Mouse (Mus musculus) liver, embryonic 13.5 days (tissue): ENCODE data around the gene Tmed8. TPM values are rescaled to one million over a fixed set of nuclear protein-coding genes. Genes with fewer than 3 reads are reported as not detected.

Experiments
- ATAC-seq: fragments of 200-750 bp; cut with Nextera tagmentation; 2 replicates; pipeline ENCODE4 v1.8.0; 2017; ENCODE audit warnings: low read depth, mild to moderate bottlenecking, moderate number of reproducible peaks, moderate library complexity
- DNase-seq: peaks from one replicate; pipeline ENCODE4 v3.0.0; 2022
- H3K27ac ChIP-seq: fragments of 300-500 bp; sonication (generic); 2 replicates; pipeline ENCODE4 v1.5.1; 2015; ENCODE audit warnings: moderate library complexity, mild to moderate bottlenecking, inconsistent platforms
- H3K27me3 ChIP-seq: fragments of 300-500 bp; sonication (generic); 2 replicates; pipeline ENCODE4 v1.6.1; 2015; ENCODE audit warnings: mild to moderate bottlenecking, inconsistent platforms
- H3K36me3 ChIP-seq: fragments of 300-500 bp; sonication (generic); 2 replicates; pipeline ENCODE4 v1.6.1; 2015; ENCODE audit warnings: mild to moderate bottlenecking, inconsistent platforms
- H3K4me1 ChIP-seq: fragments of 300-500 bp; sonication (generic); replicated peaks from 2 replicates; pipeline ENCODE4 v1.6.1; 2015; ENCODE audit warnings: inconsistent platforms
- H3K4me2 ChIP-seq: fragments of 300-500 bp; sonication (generic); 2 replicates; pipeline ENCODE4 v1.6.1; 2015; ENCODE audit warnings: inconsistent platforms, mild to moderate bottlenecking, moderate library complexity
- H3K4me3 ChIP-seq: fragments of 300-500 bp; sonication (generic); replicated peaks from 2 replicates; pipeline ENCODE4 v1.5.1; 2015; ENCODE audit warnings: mild to moderate bottlenecking, inconsistent platforms
- H3K9ac ChIP-seq: fragments of 300-500 bp; sonication (generic); 2 replicates; pipeline ENCODE4 v1.6.1; 2015; ENCODE audit warnings: mild to moderate bottlenecking, inconsistent platforms
- H3K9me3 ChIP-seq: fragments of 300-500 bp; sonication (generic); replicated peaks from 2 replicates; pipeline ENCODE4 v1.6.1; 2016; ENCODE audit warnings: inconsistent platforms
- WGBS: fragments of 180-500 bp; shearing (Covaris S2); methylation state at CpG from one replicate; pipeline ENCODE4 v1.1.7; 2015; ENCODE audit not compliant: insufficient replicate concordance; 5-methylcytosine and 5-hydroxymethylcytosine counted together
- polyA plus RNA-seq: library from polyadenylated mRNA; unstranded; fragments of >200 nt; fragmentation: Nextera tagmentation; extraction: Ambion mirVana; gene quantifications from 2 replicates; pipeline ENCODE4 v1.2.1, GENCODE M21; 2015

Tmed8 gene
- polyA plus RNA-seq: 0.43 and 0.58 TPM in 2 replicates

GRCm38 (mm10) chr12:87199973-87200586 lies at the start of gene Tmed8:
Tmed8 (minus strand) TSS chr12:87200454.
- Histone ChIP-seq H3K9me3 (no peaks in the 10 kb centered on the region), H3K4me3 (peak within 1 kb of the TSS; percentile 74), H3K27me3 (peaks cover 31% of the 10 kb centered on the region), H3K4me2 (peak within 1 kb of the TSS; percentile 95), H3K4me1 (peaks cover 23% of the 10 kb centered on the region), H3K9ac (peak within 1 kb of the TSS; percentile 79), H3K27ac (no peak within 1 kb of the TSS), H3K36me3 (no peaks in the 10 kb centered on the region)
- WGBS: under 1% methylated on average over 57 of the region's 70 CpGs
- peak; percentile 81 for ATAC-seq
- DNase-seq: peak; percentile 61

- Histone ChIP-seq H3K9me3 (no peaks in the 10 kb centered on the region), H3K4me2 (no peak within 1 kb of the TSS), H3K27ac (no peak within 1 kb of the TSS), H3K9ac (no peak within 1 kb of the TSS), H3K4me1 (no peaks in the 10 kb centered on the region), H3K36me3 (peaks cover 37% of the 10 kb centered on the region), H3K4me3 (no peak within 1 kb of the TSS), H3K27me3 (no peaks in the 10 kb centered on the region)
- DNase-seq (no peak), ATAC-seq (no peak)
- WGBS: 93% methylated on average over 1 of the region's 1 CpGs
These were observed 38.4 kb upstream of the Tmed8 start, which contains the start of gene Noxred1 for GRCm38 (mm10) chr12:87238632-87239031. Noxred1 (minus strand) TSS chr12:87238732.

GRCm38 (mm10) chr12:87236882-87237483 lies 36.7 kb upstream of the Tmed8 start:
- DNase-seq: no peak
- 48% methylated on average over 5 of the region's 5 CpGs for WGBS

GRCm38 (mm10) chr12:87230379-87230895 lies 30.2 kb upstream of the Tmed8 start:
- H3K36me3 ChIP-seq: no peaks in the 10 kb centered on the region
- H3K27ac ChIP-seq: no peak overlapping the region
- DNase-seq (no peak), ATAC-seq (peak; percentile 67; the same call in 1 of the 2 replicates)
- no peaks in the 10 kb centered on the region for H3K27me3 ChIP-seq
- 0 out of 2 replicates have a peak, but pooled peaks cover 3% of the 10 kb centered on the region for H3K9me3 ChIP-seq
- H3K4me1 ChIP-seq: peaks cover 22% of the 10 kb centered on the region
- H3K4me2 ChIP-seq: no peak overlapping the region
- no peak overlapping the region for H3K4me3 ChIP-seq
- no peak overlapping the region; the same call in 1 of the 2 replicates for H3K9ac ChIP-seq

More at GRCm38 (mm10) chr12:87236882-87237483, 36.7 kb upstream of the Tmed8 start:
- Histone ChIP-seq H3K4me2 (no peak overlapping the region), H3K27me3 (no peaks in the 10 kb centered on the region), H3K36me3 (peaks cover 32% of the 10 kb centered on the region), H3K27ac (no peak overlapping the region), H3K9ac (no peak overlapping the region), H3K4me1 (no peaks in the 10 kb centered on the region), H3K4me3 (no peak overlapping the region), H3K9me3 (no peaks in the 10 kb centered on the region)
- no peak for ATAC-seq

GRCm38 (mm10) chr12:87229633-87230032 lies 29.4 kb upstream of the Tmed8 start:
- H3K4me1 ChIP-seq: peaks cover 30% of the 10 kb centered on the region
- ATAC-seq (no peak), DNase-seq (no peak)
- no peak overlapping the region for H3K4me3 ChIP-seq
- no peak overlapping the region for H3K27ac ChIP-seq
- no peak overlapping the region for H3K9ac ChIP-seq
- 0 out of 2 replicates have a peak, but pooled peaks cover 3% of the 10 kb centered on the region for H3K9me3 ChIP-seq
- no peak overlapping the region for H3K4me2 ChIP-seq
- WGBS: 79% methylated on average over 2 of the region's 2 CpGs
- no peaks in the 10 kb centered on the region for H3K36me3 ChIP-seq
- no peaks in the 10 kb centered on the region for H3K27me3 ChIP-seq

GRCm38 (mm10) chr12:87226801-87227200 lies 26.5 kb upstream of the Tmed8 start:
- DNase-seq (peak; percentile 8), ATAC-seq (peak; percentile 53)
- Histone ChIP-seq H3K27me3 (no peaks in the 10 kb centered on the region), H3K9ac (no peak overlapping the region), H3K4me3 (no peak overlapping the region), H3K4me2 (no peak overlapping the region), H3K27ac (no peak overlapping the region), H3K4me1 (peaks cover 31% of the 10 kb centered on the region), H3K36me3 (no peaks in the 10 kb centered on the region), H3K9me3 (0 out of 2 replicates have a peak, but pooled peaks cover 3% of the 10 kb centered on the region)
- WGBS: 37% methylated on average over 7 of the region's 7 CpGs

- peaks cover 17% of the 10 kb centered on the region for H3K4me1 ChIP-seq
- H3K36me3 ChIP-seq: no peaks in the 10 kb centered on the region
- H3K9me3 ChIP-seq: 0 out of 2 replicates have a peak, but pooled peaks cover 3% of the 10 kb centered on the region
- no peaks in the 10 kb centered on the region for H3K27me3 ChIP-seq
- H3K27ac ChIP-seq: no peak overlapping the region
- no peak overlapping the region for H3K4me3 ChIP-seq
- 45% methylated on average over 10 of the region's 10 CpGs for WGBS
- DNase-seq (no peak), ATAC-seq (peak; percentile 47; the same call in 1 of the 2 replicates)
- H3K9ac ChIP-seq: no peak overlapping the region
- H3K4me2 ChIP-seq: peak overlapping the region; percentile 36
These were observed 24.7 kb upstream of the Tmed8 start for GRCm38 (mm10) chr12:87224950-87225349.

GRCm38 (mm10) chr12:87219362-87219761 lies 19.1 kb upstream of the Tmed8 start:
- Histone ChIP-seq H3K36me3 (no peaks in the 10 kb centered on the region), H3K9ac (no peak overlapping the region), H3K4me3 (no peak overlapping the region), H3K9me3 (no peaks in the 10 kb centered on the region), H3K4me1 (no peaks in the 10 kb centered on the region), H3K27me3 (no peaks in the 10 kb centered on the region), H3K27ac (no peak overlapping the region), H3K4me2 (no peak overlapping the region)
- no peak for DNase-seq
- no peak for ATAC-seq
- 72% methylated on average over 7 of the region's 7 CpGs for WGBS

GRCm38 (mm10) chr12:87217596-87217995 lies 17.3 kb upstream of the Tmed8 start:
- Histone ChIP-seq H3K27me3 (no peaks in the 10 kb centered on the region), H3K4me3 (no peak overlapping the region), H3K9me3 (no peaks in the 10 kb centered on the region), H3K4me1 (no peaks in the 10 kb centered on the region), H3K4me2 (no peak overlapping the region), H3K27ac (no peak overlapping the region), H3K36me3 (no peaks in the 10 kb centered on the region), H3K9ac (no peak overlapping the region)
- no peak for DNase-seq
- no peak for ATAC-seq

- no peak overlapping the region for H3K4me2 ChIP-seq
- no peak overlapping the region for H3K9ac ChIP-seq
- WGBS: 44% methylated on average over 2 of the region's 2 CpGs
- no peaks in the 10 kb centered on the region for H3K27me3 ChIP-seq
- no peaks in the 10 kb centered on the region for H3K36me3 ChIP-seq
- no peak for ATAC-seq
- no peak overlapping the region for H3K27ac ChIP-seq
- H3K4me1 ChIP-seq: no peaks in the 10 kb centered on the region
- DNase-seq: no peak
- no peaks in the 10 kb centered on the region for H3K9me3 ChIP-seq
- no peak overlapping the region for H3K4me3 ChIP-seq
These were observed 15.8 kb upstream of the Tmed8 start for GRCm38 (mm10) chr12:87216053-87216452.

GRCm38 (mm10) chr12:87212844-87213606 lies 12.8 kb upstream of the Tmed8 start:
- no peaks in the 10 kb centered on the region for H3K27me3 ChIP-seq
- H3K27ac ChIP-seq: no peak overlapping the region
- H3K4me1 ChIP-seq: no peaks in the 10 kb centered on the region
- H3K9ac ChIP-seq: no peak overlapping the region
- H3K4me3 ChIP-seq: no peak overlapping the region
- ATAC-seq (no peak), DNase-seq (no peak)
- no peaks in the 10 kb centered on the region for H3K36me3 ChIP-seq
- H3K9me3 ChIP-seq: no peaks in the 10 kb centered on the region
- 32% methylated on average over 2 of the region's 2 CpGs for WGBS
- no peak overlapping the region for H3K4me2 ChIP-seq
